15 mouse cellular contexts compared by ENCODE assay signal in the genomic region with DNA sequence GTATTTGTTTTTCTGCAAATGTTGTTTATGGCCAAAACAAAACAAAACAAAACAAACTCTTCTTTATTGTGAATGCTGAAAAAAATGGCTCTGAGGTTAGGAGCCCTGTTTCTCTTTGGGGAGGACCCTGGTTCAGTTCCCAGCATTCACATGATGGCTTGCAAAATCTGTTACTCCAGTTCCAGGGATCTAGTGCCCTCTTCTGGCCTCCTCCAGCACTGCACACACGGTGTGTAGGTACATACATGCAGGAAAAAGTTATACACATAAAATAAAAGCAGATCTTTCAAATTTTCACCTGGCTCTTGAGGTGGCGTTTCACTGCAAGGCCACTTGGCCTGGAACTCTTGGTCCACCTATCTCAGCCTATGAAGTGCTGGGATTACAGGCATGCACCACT. TPM values are rescaled to one million over a fixed set of nuclear protein-coding genes. Genes with fewer than 3 reads are reported as not detected.
A peak's percentile ranks its signal among the peaks of the same experiment; 100 is the strongest.
DNase-seq lines count a peak whose midpoint lies in the region; ATAC-seq and TF ChIP-seq lines count a peak whose summit lies in the region.
"Had no signal": no experiment of that assay in that cellular context is flagged by ENCODE, and none has a peak within 500 bp of the region (broad histone marks: within the 10 kb centered on the region; RNA-seq: fewer than 3 reads in every experiment).

No protein-coding gene starts in this region.

- H3K9me3 ChIP-seq in liver, embryonic 11.5 days (ENCODE audit: control insufficient read depth, low read length): peaks cover 3% of the 10 kb centered on the region; the same call in 1 of the 2 replicates

- no peak overlapping the region for H3K4me3 ChIP-seq in liver, adult 2 months (ENCODE audit: insufficient read depth, low read depth, low read length)
- no peak overlapping the region for H3K4me3 ChIP-seq in liver, embryonic 11.5 days (ENCODE audit: low read depth, low read length)
- H3K4me3 ChIP-seq in macrophage (ENCODE audit: inconsistent target): no peak overlapping the region
- H3K4me3 ChIP-seq: heart, embryonic 13.5 days; myocyte had no signal

- H3K27me3 ChIP-seq in liver, adult 2 months (ENCODE audit: control insufficient read depth, insufficient read depth, low read length): no peaks in the 10 kb centered on the region
- H3K27me3 ChIP-seq in liver, embryonic 11.5 days (replicated peaks; ENCODE audit: control insufficient read depth, insufficient read depth, low read length): no peaks in the 10 kb centered on the region
- H3K27me3 ChIP-seq: heart, embryonic 13.5 days had no signal

- 83% methylated on average over 2 of the region's 2 CpGs for WGBS in liver, adult 2 months
- WGBS in liver, embryonic 11.5 days: 77% methylated on average over 2 of the region's 2 CpGs
- WGBS in macrophage (ENCODE audit: missing documents): 92% methylated on average over 2 of the region's 2 CpGs

- no peaks in the 10 kb centered on the region for H3K79me2 ChIP-seq in liver, adult 2 months (ENCODE audit: control insufficient read depth, insufficient read depth, low read length)
- no peaks in the 10 kb centered on the region for H3K79me2 ChIP-seq in macrophage (ENCODE audit: inconsistent target)

- no peak overlapping the region for H3K4me2 ChIP-seq in liver, embryonic 11.5 days
- H3K4me2 ChIP-seq: heart, embryonic 13.5 days had no signal

- H3K9ac ChIP-seq in liver, adult 2 months (ENCODE audit: low read depth, low read length): no peak overlapping the region
- H3K9ac ChIP-seq in liver, embryonic 11.5 days (ENCODE audit: low read depth, low read length): no peak overlapping the region
- H3K9ac ChIP-seq: heart, embryonic 13.5 days had no signal

- no peak for ATAC-seq in cerebellum, adult (ENCODE audit: insufficient number of reproducible peaks, low FRiP score, low TSS enrichment)
- no peak for ATAC-seq in liver, embryonic 11.5 days (replicated peaks; ENCODE audit: low FRiP score)

- peak; percentile 11; the same call in 1 of the 2 replicates for TF ChIP-seq CTCF in liver, adult 2 months (IDR thresholded peaks at IDR 0.05; ENCODE audit: low read depth, low read length)

- no peak for TF ChIP-seq POLR2A in liver, adult 2 months (IDR thresholded peaks at IDR 0.05; ENCODE audit: extremely low read depth, insufficient read depth, low read length)

- H3K4me1 ChIP-seq in liver, adult 2 months (ENCODE audit: control insufficient read depth, insufficient read depth, low read length): peaks cover 16% of the 10 kb centered on the region
- H3K4me1 ChIP-seq in liver, embryonic 11.5 days (replicated peaks; ENCODE audit: control insufficient read depth, insufficient read depth, low read length): no peaks in the 10 kb centered on the region

- DNase-seq in cerebellum, adult 9-10 months: peak; percentile 32
- no peak for DNase-seq in liver, adult 2 months (ENCODE audit: extremely low read depth, low read depth, low spot score)
- DNase-seq in liver, embryonic 11.5 days (ENCODE audit: low spot score): no peak
- DNase-seq in NIH3T3 (ENCODE audit: low read depth): peak; percentile 24
- no peak for DNase-seq in embryo, embryonic 9.5 days (ENCODE audit: extremely low spot score)
- DNase-seq in ovary, postnatal 10 days (ENCODE audit: low spot score): no peak
- DNase-seq: adrenal gland, postnatal 25 days; gastrocnemius, postnatal 36 days; kidney, postnatal 25 days; layer of hippocampus, postnatal 36 days; thymus, postnatal 36 days had no signal

- H3K27ac ChIP-seq in liver, adult 2 months (replicated peaks; ENCODE audit: insufficient read depth, low read depth, low read length): no peak overlapping the region
- H3K27ac ChIP-seq in liver, embryonic 11.5 days (ENCODE audit: low read depth, low read length): no peak overlapping the region
- peak overlapping the region; percentile 83 for H3K27ac ChIP-seq in macrophage
- H3K27ac ChIP-seq: heart, embryonic 13.5 days had no signal

- no peaks in the 10 kb centered on the region for H3K36me3 ChIP-seq in liver, adult 2 months (ENCODE audit: control insufficient read depth, insufficient read depth, low read length)
- no peaks in the 10 kb centered on the region for H3K36me3 ChIP-seq in liver, embryonic 11.5 days (ENCODE audit: control insufficient read depth, insufficient read depth, low read length)
- H3K36me3 ChIP-seq in macrophage (ENCODE audit: inconsistent target): no peaks in the 10 kb centered on the region
- H3K36me3 ChIP-seq: heart, embryonic 13.5 days had no signal

RNA-seq across cellular contexts. Expression of a gene that starts 32.6 kb away (rescaled TPM):
- 116 and 196 TPM in 2 replicates for total RNA-seq in liver, adult 2 months (2014; rRNA removed)
- polyA plus RNA-seq in liver, adult 2 months (2012; rRNA removed): 48.0 and 52.4 TPM in 2 replicates
- 172 and 182 TPM in 2 replicates for polyA plus RNA-seq in liver, embryonic 11.5 days (2014; fragmentation: Nextera tagmentation; extraction: Ambion mirVana)
- total RNA-seq in macrophage (2018; cell fraction: chromatin; rRNA removed): 10 to 100 TPM in 1 of 26 experiments, 1 to 10 TPM in 24, not detected in 1; 1.9 to 17.3 (median 4.2) TPM
- 10 to 100 TPM; 62.3 to 95.8 (median 76.7) TPM for total RNA-seq in macrophage (2018; cell fraction: cytosol; rRNA removed)
- 10 to 100 TPM in 21 of 26 experiments, 1 to 10 TPM in 5; 6.8 to 39.5 (median 19.7) TPM for total RNA-seq in macrophage (2018; cell fraction: nucleus; rRNA removed)
- 85.2 to 98.8 TPM (median 85.7 TPM) in 3 replicates for polyA plus RNA-seq in macrophage (2018)

RNA-seq across cellular contexts. Expression of a gene that starts 32.6 kb away (rescaled TPM):
- total RNA-seq in liver, adult 2 months (2014; rRNA removed): 22.6 and 33.0 TPM in 2 replicates
- 1.8 and 2.3 TPM in 2 replicates for polyA plus RNA-seq in liver, adult 2 months (2012; rRNA removed)
- polyA plus RNA-seq in liver, embryonic 11.5 days (2014; fragmentation: Nextera tagmentation; extraction: Ambion mirVana): 6.5 and 7.3 TPM in 2 replicates
- 10 to 100 TPM in 20 of 26 experiments, 1 to 10 TPM in 6; 4.1 to 33.3 (median 18.8) TPM for total RNA-seq in macrophage (2018; cell fraction: chromatin; rRNA removed)
- total RNA-seq in macrophage (2018; cell fraction: cytosol; rRNA removed): 1 to 10 TPM; 3.4 to 9.9 (median 6.8) TPM
- 10 to 100 TPM in 18 of 26 experiments, 1 to 10 TPM in 8; 4.0 to 29.5 (median 13.5) TPM for total RNA-seq in macrophage (2018; cell fraction: nucleus; rRNA removed)
- polyA plus RNA-seq in macrophage (2018): 2.4 to 5.0 TPM (median 4.1 TPM) in 3 replicates

Comparison
In these comparisons a context has a peak if more than half of its experiments do, and no peak if none do; other contexts are left out.
1. DNase-seq: peak in cerebellum, adult 9-10 months (single experiment) and NIH3T3 (single experiment); none in liver, adult 2 months (single experiment), liver, embryonic 11.5 days (single experiment), embryo, embryonic 9.5 days (single experiment) and ovary, postnatal 10 days (single experiment).